Mouse (Mus musculus) liver, adult 2 months (tissue): ENCODE data around the gene Nkx6-1.

Source experiments
- CTCF ChIP-seq: fragments of 200-500 bp; IDR thresholded peaks from 2 replicates; pipeline ENCODE4 v1.5.1; 2011; ENCODE audit warnings: low read depth, low read length, control low read depth
- POLR2A ChIP-seq: fragments of 200-500 bp; IDR thresholded peaks from 2 replicates; pipeline ENCODE4 v1.6.1; 2011; ENCODE audit warnings: low read length, control low read depth; ENCODE audit not compliant: insufficient read depth; ENCODE audit errors: extremely low read depth

- TF ChIP-seq POLR2A (no peak), CTCF (no peak)
Observed at GRCm38 (mm10) chr5:101688581-101688980, 23.8 kb upstream of the Nkx6-1 start.
